Mouse (Mus musculus): ENCODE data around the gene Stat2.
A peak's percentile ranks its signal among the peaks of the same experiment; 100 is the strongest.
"Not testable (repeated sequence)": the region's sequence is repeated elsewhere in the genome, so short reads cannot be mapped to it uniquely, and the experiment has no call there.

Stat2 gene

DNA sequence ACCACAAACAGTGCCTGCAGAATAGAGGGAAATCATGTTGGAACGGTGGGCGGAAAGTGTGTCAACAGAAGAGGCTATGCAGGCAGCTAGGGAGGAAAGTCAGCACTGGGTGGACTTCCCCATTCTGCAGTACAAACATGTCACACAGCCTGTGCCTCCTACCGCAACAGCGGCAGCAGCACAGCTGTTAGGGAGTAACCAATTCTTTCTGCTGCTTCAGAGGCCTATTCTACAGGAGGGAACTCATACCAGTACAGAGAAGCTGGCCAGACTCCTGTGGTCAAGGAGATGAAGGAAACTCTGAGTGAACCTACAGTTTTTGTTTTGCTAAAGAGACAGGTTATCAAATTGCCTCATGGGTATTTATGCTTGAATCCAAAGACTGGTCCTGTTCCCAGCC is 11.4 kb upstream of the Stat2 start:
- no peak for DNase-seq (ENCODE audit: low spot score in 2 of 2)

DNA sequence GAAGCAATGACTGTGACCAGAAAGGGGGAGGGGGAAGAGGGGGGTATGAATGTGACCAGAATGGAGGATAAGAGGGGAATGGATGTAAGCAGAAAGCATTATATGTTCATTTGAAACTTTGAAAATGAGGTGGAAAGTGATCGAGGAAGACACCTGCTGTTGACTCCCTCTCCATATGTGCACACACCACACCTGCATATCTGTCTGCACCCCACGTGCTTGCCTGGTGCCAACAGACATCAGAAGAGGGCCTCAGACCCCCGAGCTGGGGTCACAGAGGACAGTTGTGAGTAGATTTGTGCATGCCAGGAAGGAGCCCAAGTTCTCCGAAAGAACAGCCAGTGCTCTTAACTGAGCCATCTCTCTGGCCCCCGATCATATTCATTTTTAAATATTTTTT is 10.4 kb upstream of the Stat2 start:
- no peak for DNase-seq (ENCODE audit: low spot score in 2 of 2)

DNA sequence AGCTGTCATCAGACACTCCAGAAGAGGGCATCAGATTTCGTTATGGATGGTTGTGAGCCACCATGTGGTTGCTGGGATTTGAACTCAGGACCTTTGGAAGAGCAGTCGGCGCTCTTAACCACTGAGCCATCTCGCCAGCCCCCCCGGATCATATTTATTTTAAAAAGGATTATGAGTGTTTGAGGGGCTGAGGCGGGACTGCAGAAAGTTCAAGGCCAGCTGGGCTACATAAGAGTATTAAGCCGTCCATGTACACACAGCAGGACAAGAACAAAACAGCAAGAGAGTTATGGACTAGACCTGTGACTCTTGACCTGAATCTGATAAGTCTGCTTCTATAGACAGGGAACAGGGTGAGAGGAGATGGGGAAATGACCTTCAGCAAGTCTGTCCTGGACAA is 10.0 kb upstream of the Stat2 start:
- not testable (repeated sequence) for DNase-seq (ENCODE audit: low spot score in 2 of 2)

DNA sequence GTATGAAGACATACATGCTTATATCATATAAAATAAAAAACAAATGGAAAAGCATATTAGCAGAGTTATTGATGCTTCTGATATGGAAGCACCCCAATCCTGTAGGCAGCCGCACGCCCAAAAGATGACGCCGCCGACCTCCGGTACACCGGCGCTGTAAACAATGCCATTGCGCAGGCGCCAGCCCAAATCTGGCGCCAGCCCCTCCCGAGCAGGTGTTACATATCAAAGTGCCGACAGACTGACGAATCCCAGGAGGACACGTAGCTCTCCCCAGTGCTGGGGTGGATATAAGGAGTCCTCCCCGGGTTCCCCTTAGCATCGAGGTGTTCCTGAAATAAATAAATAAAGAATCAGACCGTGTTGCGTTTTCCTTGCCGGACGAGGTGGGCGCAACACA is 8.1 kb upstream of the Stat2 start:
- no peak for DNase-seq (ENCODE audit: low spot score in 2 of 2)

DNA sequence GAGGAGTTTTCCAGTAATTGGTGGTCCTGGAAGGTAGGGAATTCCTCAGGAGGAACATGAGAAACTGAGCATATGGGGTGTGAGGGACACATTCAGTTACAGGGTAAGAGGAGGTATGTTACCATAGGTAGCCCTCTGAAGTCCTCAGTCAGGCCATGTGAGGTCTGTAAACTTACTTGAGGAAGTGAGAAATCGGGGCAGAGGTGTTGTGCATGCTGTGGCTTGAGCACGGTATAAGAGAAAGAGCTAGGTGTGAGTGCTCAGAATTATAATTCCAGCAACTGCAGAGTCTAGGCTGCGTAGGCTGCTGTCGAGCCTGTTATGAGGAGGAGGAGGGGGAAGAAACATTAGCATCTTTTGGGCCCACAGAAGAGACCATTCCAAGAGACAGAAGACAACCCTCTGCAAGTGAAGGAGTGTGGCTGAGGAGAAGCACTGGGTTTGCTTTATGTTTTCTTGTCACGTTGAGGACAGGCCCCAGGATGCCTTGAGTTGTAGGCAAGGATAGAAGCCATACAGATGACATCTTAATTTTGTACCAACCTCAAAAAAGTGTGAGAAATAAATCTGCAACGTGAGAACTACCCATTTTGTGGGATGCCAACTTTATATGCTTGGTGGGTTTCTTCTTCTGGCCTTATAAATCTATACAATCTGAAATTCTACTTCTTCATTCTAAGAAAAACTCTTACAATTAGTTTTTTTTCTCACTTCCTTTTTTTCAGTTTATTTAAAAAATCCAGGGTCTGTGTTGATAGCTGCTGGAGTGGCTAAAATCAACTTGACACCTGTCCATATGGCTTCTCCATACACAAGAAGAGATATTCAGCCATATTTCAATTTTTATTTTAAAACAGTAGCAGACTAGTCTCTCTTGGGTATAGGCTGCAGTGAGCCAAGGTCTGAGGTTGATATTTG is 6.7 kb upstream of the Stat2 start:
- no peak for DNase-seq (ENCODE audit: low spot score in 2 of 2)

DNA sequence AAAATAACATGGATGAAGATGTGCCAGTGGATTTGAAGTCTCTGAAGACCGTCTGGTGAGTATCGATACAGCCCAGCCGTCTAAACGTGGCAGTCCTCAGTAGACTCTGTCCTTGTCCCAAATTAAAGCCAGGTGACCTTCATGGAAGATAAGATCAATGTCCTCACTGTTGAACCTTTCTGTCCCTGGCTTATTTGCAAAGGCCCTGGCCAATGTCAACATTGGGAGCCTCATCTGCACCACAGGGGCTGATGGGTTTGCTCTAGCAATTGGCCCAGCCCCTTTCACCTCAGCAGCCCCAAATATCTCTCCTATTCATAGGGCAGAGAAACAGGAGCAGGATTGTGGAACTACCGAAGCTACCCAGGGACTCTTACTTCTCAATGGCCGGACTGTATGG is 2.0 kb upstream of the Stat2 start, which contains the start of gene Apof:
Apof (plus strand) TSS at position 301 of the 400 bp plus-strand sequence.
- no peak for DNase-seq (ENCODE audit: low spot score in 2 of 2)

DNA sequence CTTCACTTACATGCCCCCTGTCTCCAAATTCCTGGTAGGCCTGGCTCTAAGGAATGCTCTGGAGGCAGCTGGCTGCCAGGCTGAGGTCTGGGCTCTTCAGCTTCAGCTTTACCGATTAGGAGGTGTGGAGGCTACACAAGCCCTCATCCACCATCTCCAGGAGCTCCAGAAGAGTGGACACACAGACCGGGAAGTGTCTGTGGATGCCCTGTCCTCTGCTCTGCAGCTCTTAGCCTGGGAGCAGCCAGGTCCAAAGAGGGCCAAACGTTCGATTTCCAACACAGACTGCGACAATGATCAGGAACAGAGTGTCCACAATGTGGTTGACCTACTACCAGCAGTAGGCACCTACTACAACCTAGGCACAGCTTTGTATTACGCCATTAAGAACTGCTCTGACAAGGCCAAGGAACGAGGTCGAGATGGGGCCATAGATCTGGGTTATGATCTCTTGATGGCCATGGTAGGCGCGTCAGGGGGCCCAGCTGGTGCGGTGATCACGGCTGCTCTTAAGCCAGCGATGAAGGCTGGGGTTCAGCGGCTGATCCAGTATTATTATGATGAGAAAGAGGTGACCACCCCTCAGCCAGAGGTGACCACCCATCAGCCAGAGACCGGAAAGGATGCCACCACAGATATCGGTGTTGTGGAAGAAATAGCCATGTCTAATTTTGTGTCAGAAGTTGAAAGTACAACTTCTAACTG is 1.0 kb upstream of the Stat2 start:
- DNase-seq (ENCODE audit: low spot score in 2 of 2): no peak

DNA sequence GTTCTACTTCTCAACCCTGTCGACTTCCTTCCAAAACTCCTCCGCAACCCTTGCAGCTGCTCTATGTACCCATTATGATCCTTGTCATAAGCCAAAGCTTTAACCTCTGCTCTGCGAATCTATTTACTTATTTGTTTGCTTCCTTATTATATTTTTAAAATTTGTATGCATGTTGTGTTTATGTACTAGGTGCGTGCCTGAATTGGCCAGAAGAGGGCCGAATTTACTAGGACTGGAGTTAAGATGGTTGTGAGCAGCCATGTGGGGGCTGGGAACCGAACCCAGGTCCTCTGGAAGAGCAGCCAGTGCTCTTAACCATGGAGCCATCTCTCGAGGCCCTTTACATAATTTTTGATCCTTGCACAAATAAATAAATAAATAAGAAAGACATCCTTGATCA is 507 bp downstream of the Stat2 start:
- no peak for DNase-seq (ENCODE audit: low spot score in 2 of 2)

DNA sequence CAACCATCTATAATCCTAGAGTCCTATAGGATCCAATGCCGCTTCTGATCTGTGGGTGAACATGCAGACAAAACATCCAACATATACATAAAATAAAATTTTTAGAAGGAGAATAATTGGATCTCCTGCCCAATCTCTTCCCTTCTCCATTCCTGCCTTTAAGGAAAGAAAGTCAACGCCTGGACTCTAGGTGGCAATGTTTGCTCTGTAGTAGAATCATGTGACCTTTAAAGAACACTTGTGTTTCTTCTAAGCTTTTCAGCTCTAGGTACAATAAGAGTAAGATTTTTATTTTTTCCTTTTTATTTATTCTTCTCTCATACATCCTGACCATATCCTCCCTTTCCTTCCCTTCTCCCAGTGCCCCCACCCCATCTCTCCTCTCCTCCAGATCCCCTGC is 1.5 kb downstream of the Stat2 start:
- DNase-seq (ENCODE audit: low spot score in 2 of 2): no peak

DNA sequence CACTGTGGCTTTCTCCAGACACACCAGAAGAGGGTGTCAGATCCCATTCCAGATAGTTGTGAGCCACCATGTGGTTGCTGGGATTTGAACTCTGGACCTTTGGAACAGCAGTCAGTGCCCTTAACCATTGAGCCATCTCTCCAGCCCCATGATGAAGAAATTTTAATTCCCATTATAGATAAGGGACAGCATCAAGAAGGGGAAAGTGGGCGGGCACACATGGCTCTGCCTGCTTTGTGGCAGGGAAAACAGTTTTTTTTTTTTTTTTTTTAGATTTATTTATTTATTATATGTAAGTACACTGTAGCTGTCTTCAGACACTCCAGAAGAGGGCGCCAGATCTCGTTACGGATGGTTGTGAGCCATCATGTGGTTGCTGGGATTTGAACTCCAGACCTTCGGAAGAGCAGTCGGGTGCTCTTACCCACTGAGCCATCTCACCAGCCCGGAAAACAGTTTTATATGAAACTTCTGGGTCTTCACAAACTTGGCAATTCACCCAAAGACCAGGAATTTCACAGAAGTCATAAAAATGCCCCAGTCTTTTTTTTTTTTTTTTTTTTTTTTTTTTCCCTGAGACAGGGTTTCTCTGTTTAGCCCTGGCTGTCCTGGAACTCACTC is 2.6 kb downstream of the Stat2 start:
- DNase-seq (ENCODE audit: low spot score in 2 of 2): not testable (repeated sequence)

DNA sequence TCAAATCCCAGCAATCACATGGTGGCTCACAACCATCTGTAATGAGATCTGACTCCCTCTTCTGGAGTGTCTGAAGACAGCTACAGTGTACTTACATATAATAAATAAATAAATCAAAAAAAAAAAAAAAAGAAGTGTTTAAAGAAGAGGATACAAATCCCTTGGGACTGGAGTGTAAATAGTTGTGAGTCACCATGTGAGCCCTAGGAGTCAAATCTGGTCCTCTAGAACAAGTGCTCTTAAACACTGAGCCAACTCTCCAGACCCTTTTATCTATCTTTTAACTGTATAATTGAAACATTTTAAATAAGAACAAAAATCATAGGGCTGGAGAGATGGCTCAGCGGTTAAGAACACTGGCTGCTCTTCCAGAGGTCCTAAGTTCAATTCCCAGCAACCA is 5.0 kb downstream of the Stat2 start:
- not testable (repeated sequence) for DNase-seq (ENCODE audit: low spot score in 2 of 2)

DNA sequence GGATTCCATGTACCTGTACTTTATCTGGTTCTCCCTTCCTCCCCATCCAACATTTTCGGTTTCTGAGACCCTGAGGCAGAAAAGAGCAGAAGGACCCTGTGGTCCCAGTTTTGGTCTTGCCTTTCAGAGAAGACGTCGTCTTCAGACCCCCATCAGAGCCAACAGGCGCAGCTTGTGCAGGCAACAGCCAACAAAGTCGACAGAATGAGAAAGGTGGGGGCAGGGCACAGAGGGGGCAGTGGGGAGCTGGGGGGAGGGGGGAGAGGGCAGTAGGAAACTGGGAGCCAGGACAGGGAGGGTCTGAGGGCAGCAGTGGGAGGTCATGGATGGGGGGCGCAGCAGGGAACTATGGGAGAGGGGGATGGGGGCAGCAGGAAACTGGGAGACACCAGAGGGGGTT is 7.8 kb downstream of the Stat2 start:
- no peak for DNase-seq (ENCODE audit: low spot score in 2 of 2)

DNA sequence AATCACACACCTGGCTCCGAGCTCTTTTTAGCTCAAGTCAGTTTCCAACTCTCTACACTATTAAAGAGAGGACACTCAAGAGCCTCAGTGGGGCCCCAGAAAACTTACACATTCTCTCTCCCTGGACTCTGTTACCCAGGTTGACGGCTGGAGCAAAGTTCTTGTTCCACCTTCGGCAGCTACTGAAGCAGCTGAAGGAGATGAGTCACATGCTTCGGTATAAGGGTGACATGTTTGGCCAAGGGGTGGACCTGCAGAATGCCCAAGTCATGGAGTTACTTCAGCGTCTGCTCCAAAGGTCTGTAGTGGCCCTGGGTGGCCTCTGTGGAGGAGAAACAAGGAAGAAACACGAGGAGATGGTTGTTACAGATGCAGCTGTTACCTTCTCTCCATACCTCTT is 10.6 kb downstream of the Stat2 start:
- no peak for DNase-seq (ENCODE audit: low spot score in 2 of 2)

DNA sequence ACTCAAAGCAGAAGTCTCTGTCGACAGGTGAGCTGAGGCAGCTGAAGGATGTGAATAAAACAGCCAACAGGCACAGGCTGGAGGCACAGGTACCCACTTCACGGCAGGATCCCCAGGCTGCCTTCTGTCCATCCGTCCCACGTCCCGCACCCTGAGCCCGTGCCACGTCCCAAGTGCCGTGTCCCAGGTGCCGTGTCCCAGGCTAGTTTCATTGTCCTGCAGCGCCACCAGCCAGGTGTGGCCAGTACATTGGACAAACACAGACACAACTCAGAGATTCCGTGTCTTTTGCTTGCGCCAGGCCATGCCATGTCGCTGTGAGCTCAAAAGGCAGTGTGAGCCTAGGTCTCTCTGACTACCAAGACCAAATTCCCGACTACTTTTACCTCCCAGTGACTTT is 11.3 kb downstream of the Stat2 start:
- no peak for DNase-seq (ENCODE audit: low spot score in 2 of 2)

DNA sequence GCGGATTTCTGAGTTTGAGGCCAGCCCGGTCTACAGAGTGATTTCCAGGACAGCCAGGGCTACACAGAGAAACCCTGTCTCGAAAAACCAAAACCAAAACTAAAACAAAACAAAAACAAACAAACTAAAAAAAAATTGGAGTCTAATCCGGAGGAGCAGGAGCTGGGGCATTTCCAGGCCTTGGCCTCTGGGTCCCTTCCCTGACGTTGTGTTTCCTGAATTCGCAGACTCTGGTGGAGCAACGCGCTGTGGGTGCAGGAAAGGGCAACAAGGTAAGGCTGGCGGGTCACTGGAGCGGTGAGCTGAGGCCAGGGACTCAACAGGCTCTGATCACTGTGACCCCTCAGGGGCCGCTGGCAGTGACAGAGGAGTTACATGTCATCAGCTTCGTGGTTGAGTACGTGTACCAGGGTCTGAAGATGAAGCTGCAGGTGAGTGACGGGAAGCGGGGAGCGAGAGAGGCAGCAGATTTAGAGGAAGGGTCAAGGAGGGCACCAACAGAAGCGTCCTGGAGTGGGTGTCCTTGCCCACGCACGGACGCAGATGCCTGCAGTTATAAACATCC is 12.6 kb downstream of the Stat2 start:
- no peak for DNase-seq (ENCODE audit: low spot score in 2 of 2)

DNA sequence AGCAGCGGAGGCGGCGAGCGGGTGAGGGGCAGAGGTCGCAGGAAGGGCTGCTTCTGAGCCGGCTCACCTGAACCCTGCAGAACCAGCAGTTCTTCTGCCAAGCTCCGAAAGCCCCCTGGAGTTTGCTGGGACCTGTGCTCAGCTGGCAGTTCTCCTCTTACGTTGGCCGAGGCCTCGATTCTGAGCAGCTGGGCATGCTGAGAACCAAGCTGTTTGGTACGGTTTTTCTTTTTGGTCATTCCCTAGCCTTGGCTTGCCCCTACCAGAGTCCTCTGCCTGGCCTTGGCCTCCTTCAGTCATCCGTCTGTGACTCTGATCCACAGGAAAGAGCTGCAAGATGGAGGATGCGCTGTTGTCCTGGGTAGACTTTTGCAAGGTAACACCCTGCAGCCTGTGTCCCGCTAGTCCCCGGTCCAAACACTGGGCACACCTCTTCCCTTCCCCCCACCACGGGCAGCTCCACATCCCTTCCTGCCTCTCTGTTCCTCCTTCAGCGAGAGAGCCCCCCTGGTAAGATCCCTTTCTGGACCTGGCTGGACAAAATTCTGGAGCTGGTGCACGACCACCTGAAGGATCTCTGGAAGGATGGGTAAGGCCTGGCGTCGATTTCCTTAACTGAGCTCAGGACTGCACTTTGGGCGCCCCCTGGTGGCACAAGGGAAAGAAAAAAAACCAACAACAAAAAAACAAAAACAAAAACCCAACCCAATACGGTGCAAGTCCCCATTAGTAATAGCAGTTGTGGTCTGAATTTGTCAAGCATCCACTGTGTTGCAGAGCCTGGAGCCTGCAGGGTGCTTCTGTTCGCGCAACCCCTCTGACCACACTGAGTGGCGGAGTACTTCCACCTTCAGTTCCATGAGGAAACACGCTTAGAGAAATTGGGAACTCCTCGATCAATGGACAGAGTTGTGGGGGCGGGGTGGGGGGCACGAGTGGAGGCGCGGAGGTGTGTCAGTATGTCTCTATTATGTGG is 13.5 kb downstream of the Stat2 start:
- peak; percentile 64 to 87 for DNase-seq (ENCODE audit: low spot score in 2 of 2)

DNA sequence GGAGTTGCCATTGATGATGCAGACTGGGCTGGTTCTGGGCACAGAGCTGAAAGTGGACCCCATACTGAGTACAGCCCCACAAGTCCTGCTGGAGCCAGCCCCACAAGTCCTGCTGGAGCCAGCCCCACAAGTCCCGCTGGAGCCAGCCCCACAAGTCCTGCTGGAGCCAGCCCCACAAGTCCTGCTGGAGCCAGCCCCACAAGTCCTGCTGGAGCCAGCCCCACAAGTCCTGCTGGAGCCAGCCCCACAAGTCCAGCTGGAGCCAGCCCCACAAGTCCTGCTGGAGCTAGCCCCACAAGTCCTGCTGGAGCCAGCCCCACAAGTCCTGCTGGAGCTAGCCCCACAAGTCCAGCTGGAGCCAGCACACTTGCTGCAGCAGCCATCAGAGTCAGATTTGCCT is 20.2 kb downstream of the Stat2 start:
- not testable (repeated sequence) for DNase-seq (ENCODE audit: low spot score in 2 of 2)

DNA sequence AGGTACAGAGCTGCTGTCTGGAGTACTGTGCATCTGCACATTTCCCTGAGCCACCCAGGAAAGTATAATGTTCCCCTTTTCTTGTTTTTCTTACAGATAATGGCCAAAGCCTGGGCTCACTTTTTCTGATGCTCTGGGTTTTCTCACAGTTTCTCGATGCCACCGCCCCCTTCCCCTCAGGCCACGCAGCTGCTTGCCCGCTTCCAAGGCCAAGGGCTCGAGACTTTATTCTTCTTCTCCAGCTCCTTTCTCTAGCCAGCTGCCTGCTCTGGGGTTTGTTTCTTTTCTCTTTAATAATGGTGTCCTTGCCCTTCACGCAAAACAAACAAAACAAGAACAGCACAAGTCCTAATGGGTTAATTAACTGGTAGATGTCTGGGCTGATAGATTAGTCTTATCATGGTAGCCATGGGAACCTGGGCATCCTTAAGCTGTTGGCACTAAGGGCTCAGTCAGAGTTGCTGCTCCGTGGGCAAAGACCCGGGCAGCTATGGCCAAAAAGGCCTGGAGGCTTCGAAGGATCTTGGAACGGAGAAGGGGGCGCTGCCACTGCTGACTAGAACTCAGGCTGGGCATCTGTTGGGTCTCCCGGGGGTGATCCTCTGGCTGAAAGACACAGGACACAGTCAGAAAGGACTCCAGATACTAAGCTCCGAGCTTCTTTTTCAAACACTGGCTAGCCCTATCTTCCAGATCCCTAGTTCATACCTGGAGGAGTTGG is 26.2 kb downstream of the Stat2 start:
- DNase-seq (ENCODE audit: low spot score in 2 of 2): no peak

DNA sequence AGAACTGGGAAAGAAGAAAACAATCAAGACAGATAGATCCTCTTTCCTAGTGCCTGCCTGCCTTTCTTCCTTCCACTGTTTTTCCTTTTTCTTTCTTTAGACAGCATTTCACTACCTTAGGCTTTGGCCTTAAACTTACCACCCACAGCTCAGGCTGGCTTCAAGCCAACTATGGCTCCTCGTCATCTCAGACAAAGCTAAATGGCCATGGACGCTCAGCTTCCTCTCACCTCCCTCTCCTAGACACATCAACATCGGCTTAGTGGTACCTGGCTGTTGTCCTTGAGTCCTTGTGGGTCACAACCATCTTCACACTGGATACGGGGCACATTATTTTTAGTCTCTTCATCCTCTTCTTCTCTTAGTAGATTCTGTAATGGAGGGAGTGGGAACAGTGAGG is 26.9 kb downstream of the Stat2 start:
- DNase-seq (ENCODE audit: low spot score in 2 of 2): no peak

DNA sequence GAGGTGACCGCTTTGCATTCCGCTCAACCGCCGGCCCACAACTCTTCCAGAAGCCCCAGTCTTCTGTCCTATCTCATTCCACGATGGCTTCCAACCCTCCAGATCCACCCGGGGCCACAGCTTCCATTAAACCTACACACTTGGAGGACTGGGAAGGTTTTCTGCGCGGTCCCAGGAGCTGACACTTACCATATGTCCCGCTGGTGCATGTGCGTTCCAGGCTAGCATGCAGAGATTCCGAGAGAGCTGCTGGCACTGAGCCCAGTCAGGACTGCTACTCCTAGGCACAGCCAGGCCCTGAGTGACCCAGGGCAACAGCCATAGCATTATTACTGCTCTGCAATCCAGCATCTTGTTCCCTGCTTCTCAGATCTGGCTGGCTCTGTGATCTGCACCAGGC is 27.3 kb downstream of the Stat2 start:
- no peak for DNase-seq (ENCODE audit: low spot score in 2 of 2)

All from spleen, postnatal 4 days (tissue).